ENCODE assay signal across 17 mouse cellular contexts in genomic region chr1:69641986-69642385, GRCm38 (mm10). TPM values are rescaled to one million over a fixed set of nuclear protein-coding genes. Genes with fewer than 3 reads are reported as not detected.
DNase-seq lines count a peak whose midpoint lies in the region.
"Had no signal": no experiment of that assay in that cellular context is flagged by ENCODE, and none has a peak within 500 bp of the region (broad histone marks: within the 10 kb centered on the region; RNA-seq: fewer than 3 reads in every experiment).

No protein-coding gene starts in this region.

- peak; percentile 72 for DNase-seq in gastrocnemius, adult 18-20 months (ENCODE audit: low spot score)
- no peak for DNase-seq in gastrocnemius, postnatal 36 days
- DNase-seq in gastrocnemius, adult 8-10 months (ENCODE audit: low spot score in 2 of 2) = peak; percentile 21 to 43
- DNase-seq in gastrocnemius, postnatal 4 days (ENCODE audit: low spot score in 2 of 2) = no peak
- peak; percentile 22 for DNase-seq in gastrocnemius, postnatal 25 days
- DNase-seq in B cell, adult 2 months = no peak
- no peak for DNase-seq in left cerebral cortex, postnatal 14 days (ENCODE audit: low spot score in 2 of 2)
- DNase-seq: adrenal gland, adult 8-10 months; adrenal gland, postnatal 14 days; adrenal gland, postnatal 36 days; cerebellum, adult 11-12 months; cerebellum, adult 2 months; cerebellum, adult 9-10 months; cerebellum, postnatal 10 days; cerebellum, postnatal 25 days; forebrain, postnatal 0 days had no signal

- intact Hi-C loops in gastrocnemius, postnatal 36 days (cut with DNase I) = no loop called here
- intact Hi-C loops in left cerebral cortex, postnatal 14 days (cut with DNase I) = no loop called here

RNA-seq across cellular contexts. Expression of gene Ikzf2, which starts 45.1 kb away (rescaled TPM):
- 10 to 100 TPM; 14.4 to 16.7 TPM for total RNA-seq in gastrocnemius, adult 18-20 months (2021)
- 10 to 100 TPM; 10.8 to 11.3 TPM for total RNA-seq in gastrocnemius, postnatal 36 days (2021)
- 10 to 100 TPM; 16.9 to 23.0 (median 20.5) TPM for total RNA-seq in gastrocnemius, adult 8-10 months (2022)
- total RNA-seq in gastrocnemius, postnatal 4 days (2021) = 1 to 10 TPM; 5.4 to 8.1 TPM
- 10 to 100 TPM in 1 of 2 experiments, 1 to 10 TPM in 1; 9.1 to 14.5 TPM for total RNA-seq in gastrocnemius, postnatal 25 days (2021)
- total RNA-seq in left cerebral cortex, postnatal 14 days (2021) = 1 to 10 TPM; 5.9 to 6.6 TPM
- total RNA-seq: CH12.LX had no signal

Comparison
In these comparisons a context has a peak if more than half of its experiments do, and no peak if none do; other contexts are left out.
1. DNase-seq: peak in gastrocnemius, adult 18-20 months (single experiment), gastrocnemius, adult 8-10 months (2 of 2) and gastrocnemius, postnatal 25 days (single experiment); none in gastrocnemius, postnatal 36 days (0 of 2), gastrocnemius, postnatal 4 days (0 of 2), B cell, adult 2 months (0 of 2) and left cerebral cortex, postnatal 14 days (0 of 2).